Mouse (Mus musculus): ENCODE results near the gene Acsl5.

The Acsl5 gene

GRCm38 (mm10) chr19:55213617-55214340 is 38.0 kb upstream of the Acsl5 start:
- peaks cover 7% of the 10 kb centered on the region for H3K27me3 ChIP-seq (ENCODE audit: insufficient read depth, low read length)
- H3K4me3 ChIP-seq (replicated peaks; ENCODE audit: low read length) = no peak overlapping the region
- TF ChIP-seq CTCF (conservative IDR thresholded peaks at IDR 0.05; ENCODE audit: low read length) = no peak
- TF ChIP-seq NANOG (IDR thresholded peaks at IDR 0.05; ENCODE audit: borderline replicate concordance, low read length) = no peak
- no peak for TF ChIP-seq POU5F1 (IDR thresholded peaks at IDR 0.05; ENCODE audit: borderline replicate concordance, low read length)
- H3K4me1 ChIP-seq (replicated peaks; ENCODE audit: low read depth, low read length) = peaks cover 3% of the 10 kb centered on the region
- H3K9me3 ChIP-seq (ENCODE audit: low read length) = no peaks in the 10 kb centered on the region
- no peaks in the 10 kb centered on the region for H3K36me3 ChIP-seq (ENCODE audit: insufficient read depth, low read length)

- Histone ChIP-seq H3K4me3 (replicated peaks; ENCODE audit: low read length) (no peak overlapping the region), H3K4me1 (replicated peaks; ENCODE audit: low read depth, low read length) (peaks cover 19% of the 10 kb centered on the region), H3K9me3 (ENCODE audit: low read length) (no peaks in the 10 kb centered on the region), H3K27me3 (ENCODE audit: insufficient read depth, low read length) (peaks cover 17% of the 10 kb centered on the region), H3K36me3 (ENCODE audit: insufficient read depth, low read length) (no peaks in the 10 kb centered on the region)
- TF ChIP-seq NANOG (IDR thresholded peaks at IDR 0.05; ENCODE audit: borderline replicate concordance, low read length) (no peak), POU5F1 (IDR thresholded peaks at IDR 0.05; ENCODE audit: borderline replicate concordance, low read length) (no peak), CTCF (conservative IDR thresholded peaks at IDR 0.05; ENCODE audit: low read length) (no peak)
These were observed 34.9 kb upstream of the Acsl5 start for GRCm38 (mm10) chr19:55216876-55217275.

- no peaks in the 10 kb centered on the region for H3K9me3 ChIP-seq (ENCODE audit: low read length)
- no peak for TF ChIP-seq CTCF (conservative IDR thresholded peaks at IDR 0.05; ENCODE audit: low read length)
- no peak for TF ChIP-seq POU5F1 (IDR thresholded peaks at IDR 0.05; ENCODE audit: borderline replicate concordance, low read length)
- H3K27me3 ChIP-seq (ENCODE audit: insufficient read depth, low read length) = peaks cover 17% of the 10 kb centered on the region
- no peak overlapping the region for H3K4me3 ChIP-seq (replicated peaks; ENCODE audit: low read length)
- H3K36me3 ChIP-seq (ENCODE audit: insufficient read depth, low read length) = no peaks in the 10 kb centered on the region
- peaks cover 23% of the 10 kb centered on the region for H3K4me1 ChIP-seq (replicated peaks; ENCODE audit: low read depth, low read length)
These were observed 34.4 kb upstream of the Acsl5 start for GRCm38 (mm10) chr19:55217365-55217764.

- peak; percentile 97 for TF ChIP-seq CTCF (conservative IDR thresholded peaks at IDR 0.05; ENCODE audit: low read length)
- TF ChIP-seq POU5F1 (IDR thresholded peaks at IDR 0.05; ENCODE audit: borderline replicate concordance, low read length) = no peak
- no peak for TF ChIP-seq NANOG (IDR thresholded peaks at IDR 0.05; ENCODE audit: borderline replicate concordance, low read length)
- Histone ChIP-seq H3K4me1 (replicated peaks; ENCODE audit: low read depth, low read length) (peaks cover 32% of the 10 kb centered on the region), H3K36me3 (ENCODE audit: insufficient read depth, low read length) (no peaks in the 10 kb centered on the region), H3K9me3 (ENCODE audit: low read length) (no peaks in the 10 kb centered on the region), H3K27me3 (ENCODE audit: insufficient read depth, low read length) (peaks cover 23% of the 10 kb centered on the region), H3K4me3 (replicated peaks; ENCODE audit: low read length) (peak overlapping the region; percentile 68)
These were observed 33.5 kb upstream of the Acsl5 start for GRCm38 (mm10) chr19:55218192-55218739.

- peaks cover 24% of the 10 kb centered on the region for H3K27me3 ChIP-seq (ENCODE audit: insufficient read depth, low read length)
- H3K9me3 ChIP-seq (ENCODE audit: low read length) = no peaks in the 10 kb centered on the region
- peaks cover 37% of the 10 kb centered on the region for H3K4me1 ChIP-seq (replicated peaks; ENCODE audit: low read depth, low read length)
- no peak for TF ChIP-seq POU5F1 (IDR thresholded peaks at IDR 0.05; ENCODE audit: borderline replicate concordance, low read length)
- no peak for TF ChIP-seq NANOG (IDR thresholded peaks at IDR 0.05; ENCODE audit: borderline replicate concordance, low read length)
- TF ChIP-seq CTCF (conservative IDR thresholded peaks at IDR 0.05; ENCODE audit: low read length) = no peak
- no peaks in the 10 kb centered on the region for H3K36me3 ChIP-seq (ENCODE audit: insufficient read depth, low read length)
- H3K4me3 ChIP-seq (replicated peaks; ENCODE audit: low read length) = peak overlapping the region; percentile 68
These were observed 33.0 kb upstream of the Acsl5 start for GRCm38 (mm10) chr19:55218741-55219221.

- TF ChIP-seq POU5F1 (IDR thresholded peaks at IDR 0.05; ENCODE audit: borderline replicate concordance, low read length) = no peak
- no peak for TF ChIP-seq NANOG (IDR thresholded peaks at IDR 0.05; ENCODE audit: borderline replicate concordance, low read length)
- no peak for TF ChIP-seq CTCF (conservative IDR thresholded peaks at IDR 0.05; ENCODE audit: low read length)
- no peaks in the 10 kb centered on the region for H3K36me3 ChIP-seq (ENCODE audit: insufficient read depth, low read length)
- peaks cover 25% of the 10 kb centered on the region for H3K27me3 ChIP-seq (ENCODE audit: insufficient read depth, low read length)
- H3K4me3 ChIP-seq (replicated peaks; ENCODE audit: low read length) = peak overlapping the region; percentile 68
- H3K4me1 ChIP-seq (replicated peaks; ENCODE audit: low read depth, low read length) = peaks cover 40% of the 10 kb centered on the region
- H3K9me3 ChIP-seq (ENCODE audit: low read length) = no peaks in the 10 kb centered on the region; the same call in 1 of the 2 replicates
These were observed 32.4 kb upstream of the Acsl5 start for GRCm38 (mm10) chr19:55219359-55219758.

- H3K36me3 ChIP-seq (ENCODE audit: insufficient read depth, low read length) = no peaks in the 10 kb centered on the region
- H3K4me1 ChIP-seq (replicated peaks; ENCODE audit: low read depth, low read length) = peaks cover 58% of the 10 kb centered on the region
- no peak overlapping the region for H3K4me3 ChIP-seq (replicated peaks; ENCODE audit: low read length)
- no peaks in the 10 kb centered on the region; the same call in 1 of the 2 replicates for H3K9me3 ChIP-seq (ENCODE audit: low read length)
- peaks cover 22% of the 10 kb centered on the region for H3K27me3 ChIP-seq (ENCODE audit: insufficient read depth, low read length)
- TF ChIP-seq POU5F1 (IDR thresholded peaks at IDR 0.05; ENCODE audit: borderline replicate concordance, low read length) = no peak
These were observed 30.5 kb upstream of the Acsl5 start for GRCm38 (mm10) chr19:55221208-55221607.

- Histone ChIP-seq H3K27me3 (ENCODE audit: insufficient read depth, low read length) (peaks cover 22% of the 10 kb centered on the region), H3K4me3 (replicated peaks; ENCODE audit: low read length) (no peak overlapping the region), H3K36me3 (ENCODE audit: insufficient read depth, low read length) (no peaks in the 10 kb centered on the region), H3K9me3 (ENCODE audit: low read length) (peaks cover 4% of the 10 kb centered on the region; the same call in 1 of the 2 replicates), H3K4me1 (replicated peaks; ENCODE audit: low read depth, low read length) (peaks cover 66% of the 10 kb centered on the region)
- TF ChIP-seq POU5F1 (IDR thresholded peaks at IDR 0.05; ENCODE audit: borderline replicate concordance, low read length) (no peak), NANOG (IDR thresholded peaks at IDR 0.05; ENCODE audit: borderline replicate concordance, low read length) (no peak), CTCF (conservative IDR thresholded peaks at IDR 0.05; ENCODE audit: low read length) (no peak)
These were observed 29.5 kb upstream of the Acsl5 start for GRCm38 (mm10) chr19:55222268-55222667.

Measured in E14TG2a.4 (cell line).